Mouse (Mus musculus) bone marrow macrophage, adult 2 months (primary cell): ENCODE measurements around the gene Ube2d3.

Source experiments
- CTCF ChIP-seq: IDR thresholded peaks from 2 replicates; pipeline ENCODE4 v1.5.1; 2012; ENCODE audit warnings: low read depth, mild to moderate bottlenecking, low read length, moderate library complexity
- POLR2A ChIP-seq: IDR thresholded peaks from 2 replicates; pipeline ENCODE4 v1.6.1; 2012; ENCODE audit warnings: mild to moderate bottlenecking, low read depth, low read length, borderline replicate concordance

DNA sequence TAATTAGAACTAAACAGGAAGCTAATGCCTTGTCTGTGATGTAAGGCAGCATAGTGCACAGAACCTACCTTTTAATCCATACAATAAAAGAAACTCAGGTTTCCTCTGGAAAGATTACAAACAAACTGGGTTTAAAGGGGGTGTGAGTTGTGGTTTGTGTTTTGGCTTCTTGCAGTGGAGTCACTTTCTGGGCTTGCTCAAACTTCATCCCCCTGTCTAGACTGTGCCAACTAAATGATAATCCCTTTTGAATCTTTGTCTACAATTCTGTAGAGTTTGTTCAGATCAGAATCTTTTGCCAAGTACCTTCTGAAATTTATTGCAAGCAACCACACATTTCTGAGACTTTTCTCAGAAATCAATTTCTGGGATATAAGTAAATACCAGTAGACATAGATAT is 7.0 kb downstream of the Ube2d3 start:
- TF ChIP-seq CTCF (no peak), POLR2A (no peak)
